Comparison of ENCODE assay signal across 8 mouse cellular contexts in the genomic region with DNA sequence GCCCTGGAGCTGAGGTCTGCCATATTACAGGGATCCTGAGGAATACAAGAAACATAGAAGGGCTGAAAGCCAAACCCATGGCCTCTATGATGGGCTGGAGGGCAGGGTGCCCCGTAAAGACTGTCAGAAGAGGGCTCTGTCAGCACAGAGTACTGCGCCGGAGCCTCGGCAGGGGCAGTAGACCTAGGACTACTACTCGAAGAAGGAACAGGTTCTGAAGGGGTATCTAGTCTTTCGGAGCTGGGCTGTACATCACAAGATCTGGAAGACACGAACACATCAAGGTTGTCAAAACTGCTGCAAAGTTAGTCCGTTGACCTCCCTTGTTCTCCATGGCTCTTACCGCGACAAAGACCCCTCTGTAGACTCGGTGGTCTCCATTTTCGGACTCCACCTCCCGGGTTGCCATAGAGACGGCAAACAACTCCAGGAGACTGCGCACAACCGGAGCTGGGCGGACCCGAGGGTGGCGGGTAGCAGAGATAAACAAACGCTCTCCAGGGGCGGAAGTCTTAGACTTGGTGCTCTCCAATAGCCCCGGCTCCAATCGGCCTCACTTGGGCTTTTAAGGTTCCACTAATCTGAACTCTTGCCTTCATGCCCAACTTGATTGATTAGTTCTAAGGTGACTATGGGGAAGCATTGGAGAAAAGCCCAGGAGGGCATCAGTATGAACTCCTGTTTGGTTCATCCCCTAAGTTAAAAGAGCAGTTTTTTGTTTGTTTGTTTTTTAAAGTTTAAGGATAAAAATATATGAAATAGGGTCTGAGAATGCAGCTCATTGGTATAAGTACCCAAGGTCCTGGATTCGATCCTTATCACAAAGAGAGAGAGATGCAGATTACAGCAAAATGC. TPM values are rescaled to one million over a fixed set of nuclear protein-coding genes. Genes with fewer than 3 reads are reported as not detected.
DNase-seq lines count a peak whose midpoint lies in the region; ATAC-seq and TF ChIP-seq lines count a peak whose summit lies in the region.

A gene (minus strand): TSS at position 434 of the 855 bp plus-strand sequence.

- no peaks in the 10 kb centered on the region for H3K9me3 ChIP-seq in forebrain, postnatal 0 days (ENCODE audit: low read length)
- no peaks in the 10 kb centered on the region for H3K9me3 ChIP-seq in kidney, postnatal 0 days (replicated peaks; ENCODE audit: low read length)
- H3K9me3 ChIP-seq in stomach, embryonic 15.5 days = no peaks in the 10 kb centered on the region

- peak; percentile 16; the same call in 1 of the 2 replicates for TF ChIP-seq CTCF in forebrain, postnatal 0 days (IDR thresholded peaks at IDR 0.05; ENCODE audit: low read depth)
- no peak for TF ChIP-seq CTCF in kidney, postnatal 0 days (IDR thresholded peaks at IDR 0.05; ENCODE audit: low read depth)

- peak within 1 kb of the TSS; percentile 25; the same call in 1 of the 2 replicates for H3K9ac ChIP-seq in forebrain, postnatal 0 days
- no peak within 1 kb of the TSS for H3K9ac ChIP-seq in kidney, postnatal 0 days (ENCODE audit: low read depth, low read length)
- no peak within 1 kb of the TSS for H3K9ac ChIP-seq in stomach, embryonic 15.5 days

- 17% methylated on average over 24 of the region's 24 CpGs for WGBS in forebrain, postnatal 0 days
- 19% methylated on average over 24 of the region's 24 CpGs for WGBS in kidney, postnatal 0 days
- WGBS in stomach, embryonic 15.5 days = 17% methylated on average over 24 of the region's 24 CpGs

- H3K4me1 ChIP-seq in forebrain, postnatal 0 days (ENCODE audit: insufficient read depth) = peaks cover 7% of the 10 kb centered on the region; the same call in 1 of the 2 replicates
- H3K4me1 ChIP-seq in kidney, postnatal 0 days (replicated peaks; ENCODE audit: insufficient read depth, low read length) = no peaks in the 10 kb centered on the region
- H3K4me1 ChIP-seq in stomach, embryonic 15.5 days = no peaks in the 10 kb centered on the region

- peak; percentile 26 for DNase-seq in cerebellum, adult 11-12 months
- no peak for DNase-seq in cerebellum, adult 11 months
- DNase-seq in T-cell, adult 2 months (ENCODE audit: low spot score) = peak; percentile 39
- peak; percentile 73 for DNase-seq in forebrain, postnatal 0 days
- DNase-seq in kidney, postnatal 0 days (ENCODE audit: low spot score) = peak; percentile 61
- peak; percentile 74 for DNase-seq in lung, postnatal 25 days (ENCODE audit: low spot score)
- DNase-seq in gastrocnemius, postnatal 36 days = no peak

- peaks cover 4% of the 10 kb centered on the region for H3K36me3 ChIP-seq in forebrain, postnatal 0 days (ENCODE audit: insufficient read depth)
- H3K36me3 ChIP-seq in kidney, postnatal 0 days (ENCODE audit: insufficient read depth, low read length) = no peaks in the 10 kb centered on the region; the same call in 1 of the 2 replicates
- H3K36me3 ChIP-seq in stomach, embryonic 15.5 days = peaks cover 5% of the 10 kb centered on the region; the same call in 1 of the 2 replicates

- H3K27ac ChIP-seq in forebrain, postnatal 0 days (ENCODE audit: low read depth, low read length) = no peak within 1 kb of the TSS
- no peak within 1 kb of the TSS for H3K27ac ChIP-seq in kidney, postnatal 0 days
- H3K27ac ChIP-seq in stomach, embryonic 15.5 days = no peak within 1 kb of the TSS

- ATAC-seq in forebrain, postnatal 0 days = peak; percentile 25; the same call in 1 of the 2 replicates
- ATAC-seq in kidney, postnatal 0 days (replicated peaks; ENCODE audit: low FRiP score, low read depth) = no peak
- ATAC-seq in stomach, embryonic 15.5 days (ENCODE audit: insufficient read depth, low FRiP score, low read depth) = no peak

- intact Hi-C loops in gastrocnemius, postnatal 36 days (cut with DNase I) = loop anchor here (2.0 kb wide), 1 partner anchor 17 kb away; no protein-coding TSS in a partner anchor

- H3K27me3 ChIP-seq in forebrain, postnatal 0 days (ENCODE audit: insufficient read depth, low read length) = no peaks in the 10 kb centered on the region
- H3K27me3 ChIP-seq in kidney, postnatal 0 days (ENCODE audit: insufficient read depth, low read length) = no peaks in the 10 kb centered on the region
- H3K27me3 ChIP-seq in stomach, embryonic 15.5 days (replicated peaks) = no peaks in the 10 kb centered on the region

- peak within 1 kb of the TSS; percentile 30 for H3K4me3 ChIP-seq in forebrain, postnatal 0 days (ENCODE audit: low read depth, low read length)
- H3K4me3 ChIP-seq in kidney, postnatal 0 days (replicated peaks; ENCODE audit: low read depth, low read length) = no peak within 1 kb of the TSS
- H3K4me3 ChIP-seq in stomach, embryonic 15.5 days (replicated peaks) = peak within 1 kb of the TSS; percentile 23

- H3K4me2 ChIP-seq in forebrain, postnatal 0 days (ENCODE audit: low read depth) = peak within 1 kb of the TSS; percentile 45
- peak within 1 kb of the TSS; percentile 29; the same call in 1 of the 2 replicates for H3K4me2 ChIP-seq in kidney, postnatal 0 days (ENCODE audit: low read length)
- H3K4me2 ChIP-seq in stomach, embryonic 15.5 days = peak within 1 kb of the TSS; percentile 41

RNA-seq across cellular contexts. Expression of the gene that starts here (rescaled TPM):
- total RNA-seq in forebrain, postnatal 0 days (2014; rRNA removed) = 5.8 and 6.1 TPM in 2 replicates
- polyA plus RNA-seq in forebrain, postnatal 0 days (2015; fragmentation: Nextera tagmentation; extraction: Ambion mirVana) = 6.0 and 9.1 TPM in 2 replicates
- polyA plus RNA-seq in kidney, postnatal 0 days (2015; fragmentation: Nextera tagmentation; extraction: Ambion mirVana) = 0.79 and 0.96 TPM in 2 replicates
- 0.80 and 1.0 TPM in 2 replicates for polyA plus RNA-seq in stomach, embryonic 15.5 days (2015; fragmentation: Nextera tagmentation; extraction: Ambion mirVana)
- total RNA-seq in gastrocnemius, postnatal 36 days (2021) = not detected

Comparison
In these comparisons a context has a peak if more than half of its experiments do, and no peak if none do; other contexts are left out.
1. DNase-seq: peak in cerebellum, adult 11-12 months (single experiment), T-cell, adult 2 months (single experiment), forebrain, postnatal 0 days (single experiment) and lung, postnatal 25 days (single experiment); none in cerebellum, adult 11 months (single experiment) and gastrocnemius, postnatal 36 days (0 of 2).
2. Peak in DNase-seq and H3K4me2 ChIP-seq in kidney, postnatal 0 days; RNA of the gene not detected or under 1 TPM.
3. Peak in every context shown above with its lines, with median percentiles within 50 percentile points of each other: H3K4me2 ChIP-seq.